Mouse (Mus musculus): Measurements from ENCODE around the gene Col20a1.

Col20a1 gene

DNA sequence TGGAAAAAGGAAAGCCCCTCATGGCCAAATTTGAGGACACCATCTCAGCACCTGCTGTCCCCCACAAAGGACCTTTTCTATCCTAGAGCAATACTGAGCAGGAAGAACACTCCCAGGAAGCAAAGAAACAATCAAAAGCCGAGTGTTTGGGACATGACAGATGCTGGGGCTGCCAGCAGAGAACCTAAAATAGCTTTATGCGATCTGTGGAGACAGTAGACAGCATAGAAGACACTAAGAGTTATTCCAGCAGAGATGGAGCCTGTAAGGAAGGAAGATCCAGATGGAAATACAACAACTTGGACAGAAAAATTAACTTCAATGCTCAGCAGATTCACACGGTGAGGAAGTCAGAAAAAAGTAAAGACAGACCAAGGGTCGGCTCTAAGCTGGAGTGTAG lies 79.5 kb downstream of the Col20a1 start:
- no peak for DNase-seq (ENCODE audit: low read depth, low spot score)
